ENCODE assay signal across 8 mouse cellular contexts in the genomic region with DNA sequence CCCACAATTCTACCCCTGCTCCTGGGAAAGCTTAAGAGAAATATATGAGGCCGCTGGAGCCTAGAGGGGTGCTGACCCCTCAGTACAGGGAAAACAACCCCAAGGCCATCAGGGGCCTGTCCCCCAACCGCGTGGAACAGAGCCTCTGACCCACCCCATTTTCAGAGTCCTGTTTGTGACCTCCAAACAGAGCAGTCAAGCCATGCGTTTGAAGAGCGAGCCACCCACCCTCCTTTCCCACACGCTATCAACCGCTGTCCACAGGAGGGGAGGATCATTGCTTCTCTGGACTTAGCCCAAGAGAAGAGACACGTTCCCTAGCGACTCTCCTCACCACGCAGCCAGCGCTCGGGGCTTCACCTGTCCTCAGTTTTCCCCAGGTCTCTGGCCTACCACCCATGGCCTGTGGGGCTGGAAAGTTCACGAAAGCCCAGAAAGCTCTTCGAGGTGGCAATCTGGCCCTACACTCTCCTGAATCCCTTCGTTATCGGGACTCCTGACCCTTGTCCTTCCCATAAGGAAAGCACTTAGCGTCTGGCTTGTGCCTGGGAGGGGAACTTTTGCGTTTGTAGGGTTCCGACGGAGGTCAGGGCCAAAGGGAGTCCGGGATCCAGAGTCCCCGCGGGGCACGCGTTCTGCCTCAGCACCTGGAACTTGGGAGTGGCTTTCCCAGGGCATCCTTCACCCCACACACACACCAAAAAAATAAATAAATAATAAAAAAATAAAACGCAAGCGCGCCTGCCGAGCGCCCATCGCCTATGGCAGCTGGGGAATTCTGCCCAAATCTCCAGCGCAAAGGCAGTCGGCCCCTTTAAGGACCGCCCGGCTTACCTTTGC. TPM values are rescaled to one million over a fixed set of nuclear protein-coding genes. Genes with fewer than 3 reads are reported as not detected.
DNase-seq lines count a peak whose midpoint lies in the region; ATAC-seq lines count a peak whose summit lies in the region.

No protein-coding gene starts in this region.

- WGBS in heart, embryonic 14.5 days, result 6% methylated on average over 35 of the region's 35 CpGs
- 8% methylated on average over 35 of the region's 35 CpGs for WGBS in hindbrain, embryonic 16.5 days
- 7% methylated on average over 35 of the region's 35 CpGs for WGBS in midbrain, embryonic 15.5 days

- no peaks in the 10 kb centered on the region for H3K9me3 ChIP-seq in heart, embryonic 14.5 days (ENCODE audit: control insufficient read depth, low read length)
- no peaks in the 10 kb centered on the region for H3K9me3 ChIP-seq in hindbrain, embryonic 16.5 days (ENCODE audit: control insufficient read depth, low read length)
- no peaks in the 10 kb centered on the region for H3K9me3 ChIP-seq in midbrain, embryonic 15.5 days

- peak overlapping the region; percentile 66 to 76 for H3K4me3 ChIP-seq in heart, embryonic 14.5 days (ENCODE audit: control insufficient read depth in 1 of 2, insufficient read depth in 1 of 2, low read depth in 1 of 2, low read length in 2 of 2)
- peak overlapping the region; percentile 62 for H3K4me3 ChIP-seq in hindbrain, embryonic 16.5 days (ENCODE audit: low read length)
- peak overlapping the region; percentile 46 for H3K4me3 ChIP-seq in midbrain, embryonic 15.5 days

- H3K27ac ChIP-seq in heart, embryonic 14.5 days (replicated peaks in 1 of 2; ENCODE audit: control insufficient read depth in 1 of 2, insufficient read depth in 1 of 2, low read depth in 2 of 2, low read length in 2 of 2), result no peak overlapping the region
- no peak overlapping the region for H3K27ac ChIP-seq in hindbrain, embryonic 16.5 days (ENCODE audit: low read depth, low read length)
- no peak overlapping the region for H3K27ac ChIP-seq in midbrain, embryonic 15.5 days

- H3K9ac ChIP-seq in heart, embryonic 14.5 days (ENCODE audit: low read length), result peak overlapping the region; percentile 75
- H3K9ac ChIP-seq in hindbrain, embryonic 16.5 days (ENCODE audit: low read depth, low read length), result peak overlapping the region; percentile 80
- peak overlapping the region; percentile 59 for H3K9ac ChIP-seq in midbrain, embryonic 15.5 days

- no peaks in the 10 kb centered on the region for H3K27me3 ChIP-seq in heart, embryonic 14.5 days (ENCODE audit: control insufficient read depth, insufficient read depth, low read length)
- H3K27me3 ChIP-seq in hindbrain, embryonic 16.5 days (replicated peaks; ENCODE audit: control insufficient read depth, insufficient read depth, low read length), result peaks cover 7% of the 10 kb centered on the region; the same call in 1 of the 2 replicates
- H3K27me3 ChIP-seq in midbrain, embryonic 15.5 days (replicated peaks), result 0 out of 2 replicates have a peak, but pooled peaks cover 6% of the 10 kb centered on the region

- DNase-seq in heart, adult 9 months (ENCODE audit: low spot score in 2 of 2), result no peak
- peak; percentile 28 for DNase-seq in ZHBTc4 (ENCODE audit: low read depth, low spot score)
- DNase-seq in right cerebral cortex, postnatal 14 days, result no peak
- no peak for DNase-seq in gastrocnemius, postnatal 4 days (ENCODE audit: low spot score in 2 of 2)
- no peak for DNase-seq in urinary bladder, postnatal 14 days (ENCODE audit: low spot score)

- H3K4me1 ChIP-seq in heart, embryonic 14.5 days (ENCODE audit: control insufficient read depth in 2 of 2, insufficient read depth in 2 of 2, low read length in 2 of 2), result peaks cover 11 to 19% of the 10 kb centered on the region in 2 experiments
- H3K4me1 ChIP-seq in hindbrain, embryonic 16.5 days (ENCODE audit: control insufficient read depth, insufficient read depth, low read depth, low read length), result peaks cover 12% of the 10 kb centered on the region
- peaks cover 22% of the 10 kb centered on the region for H3K4me1 ChIP-seq in midbrain, embryonic 15.5 days

- ATAC-seq in heart, embryonic 14.5 days (ENCODE audit: insufficient number of reproducible peaks, insufficient read depth, low FRiP score, low read depth), result no peak
- no peak for ATAC-seq in hindbrain, embryonic 16.5 days
- no peak for ATAC-seq in midbrain, embryonic 15.5 days (replicated peaks)

- no peaks in the 10 kb centered on the region for H3K36me3 ChIP-seq in heart, embryonic 14.5 days (ENCODE audit: control insufficient read depth, insufficient read depth, low read length)
- no peaks in the 10 kb centered on the region for H3K36me3 ChIP-seq in hindbrain, embryonic 16.5 days (ENCODE audit: control insufficient read depth, insufficient read depth, low read length)
- no peaks in the 10 kb centered on the region for H3K36me3 ChIP-seq in midbrain, embryonic 15.5 days (replicated peaks)

- H3K4me2 ChIP-seq in heart, embryonic 14.5 days (ENCODE audit: low read length), result peak overlapping the region; percentile 97
- H3K4me2 ChIP-seq in hindbrain, embryonic 16.5 days (ENCODE audit: low read length), result peak overlapping the region; percentile 100
- peak overlapping the region; percentile 93 for H3K4me2 ChIP-seq in midbrain, embryonic 15.5 days

RNA-seq across cellular contexts. Expression of gene Cdk18, which starts 0.7 kb away (rescaled TPM):
- 2.7 and 2.9 TPM in 2 replicates for polyA plus RNA-seq in heart, embryonic 14.5 days (2014; fragmentation: Nextera tagmentation; extraction: Ambion mirVana)
- 1.1 and 1.5 TPM in 2 replicates for polyA plus RNA-seq in hindbrain, embryonic 16.5 days (2015; fragmentation: Nextera tagmentation; extraction: Ambion mirVana)
- 1.1 and 1.5 TPM in 2 replicates for polyA plus RNA-seq in midbrain, embryonic 15.5 days (2015; fragmentation: Nextera tagmentation; extraction: Ambion mirVana)
- 1 to 10 TPM in 1 of 2 experiments, under 1 TPM in 1; 0.96 to 1.7 TPM for total RNA-seq in gastrocnemius, postnatal 4 days (2021)

RNA-seq across cellular contexts. Expression of gene Lemd1, which starts 52.4 kb away (rescaled TPM):
- not detected in 2 replicates for polyA plus RNA-seq in heart, embryonic 14.5 days (2014; fragmentation: Nextera tagmentation; extraction: Ambion mirVana)
- 11.4 and 14.0 TPM in 2 replicates for polyA plus RNA-seq in hindbrain, embryonic 16.5 days (2015; fragmentation: Nextera tagmentation; extraction: Ambion mirVana)
- 14.9 and 19.8 TPM in 2 replicates for polyA plus RNA-seq in midbrain, embryonic 15.5 days (2015; fragmentation: Nextera tagmentation; extraction: Ambion mirVana)
- total RNA-seq in gastrocnemius, postnatal 4 days (2021), result under 1 TPM; 0.62 to 0.64 TPM

RNA-seq across cellular contexts. Expression of gene AC124108.1, which starts 52.5 kb away (rescaled TPM):
- polyA plus RNA-seq in heart, embryonic 14.5 days (2014; fragmentation: Nextera tagmentation; extraction: Ambion mirVana), result not detected in 2 replicates
- polyA plus RNA-seq in hindbrain, embryonic 16.5 days (2015; fragmentation: Nextera tagmentation; extraction: Ambion mirVana), result 1.8 and 2.3 TPM in 2 replicates
- 3.7 and 3.8 TPM in 2 replicates for polyA plus RNA-seq in midbrain, embryonic 15.5 days (2015; fragmentation: Nextera tagmentation; extraction: Ambion mirVana)
- total RNA-seq in gastrocnemius, postnatal 4 days (2021), result under 1 TPM; 0.49 to 0.57 TPM

Comparison
In these comparisons a context has a peak if more than half of its experiments do, and no peak if none do; other contexts are left out.
1. RNA of gene Lemd1, which starts 52.4 kb away (polyA plus RNA-seq): 14.9 to 19.8 TPM in midbrain, embryonic 15.5 days and 11.4 to 14.0 TPM in hindbrain, embryonic 16.5 days; not detected in heart, embryonic 14.5 days; every median in the first group is over 10 times any median in the second.
2. Peak in every context shown above with its lines, with median percentiles within 50 percentile points of each other: H3K4me2 ChIP-seq, H3K4me3 ChIP-seq and H3K9ac ChIP-seq.